In genomic region chr14:122087956-122088355, GRCm38 (mm10) we compare ENCODE assay signal across 41 mouse cellular contexts. TPM values are rescaled to one million over a fixed set of nuclear protein-coding genes. Genes with fewer than 3 reads are reported as not detected.
"Had no signal": no experiment of that assay in that cellular context is flagged by ENCODE, and none has a peak within 500 bp of the region (broad histone marks: within the 10 kb centered on the region; RNA-seq: fewer than 3 reads in every experiment).

No protein-coding gene starts in this region.

- H3K36me3 ChIP-seq: heart, embryonic 10.5 days; heart, embryonic 12.5 days; heart, embryonic 13.5 days; heart, embryonic 15.5 days; hindbrain, embryonic 10.5 days; hindbrain, embryonic 12.5 days; hindbrain, embryonic 13.5 days; hindbrain, embryonic 15.5 days; kidney, embryonic 15.5 days had no signal

- H3K4me2 ChIP-seq: heart, embryonic 11.5 days; heart, embryonic 12.5 days; heart, embryonic 13.5 days; heart, embryonic 15.5 days; hindbrain, embryonic 12.5 days; hindbrain, embryonic 13.5 days; hindbrain, embryonic 14.5 days; hindbrain, embryonic 15.5 days; kidney, embryonic 15.5 days had no signal

- DNase-seq: heart, postnatal 10 days; heart, postnatal 14 days; heart, postnatal 36 days; heart, postnatal 4 days; kidney, adult 11 months; kidney, adult 18-20 months; kidney, adult 2 months; kidney, adult 8-10 months; kidney, adult 9 months; kidney, postnatal 10 days; kidney, postnatal 14 days; kidney, postnatal 25 days; kidney, postnatal 36 days; kidney, postnatal 4 days; layer of hippocampus, adult 9-11 months; layer of hippocampus, postnatal 36 days had no signal

- ATAC-seq: hindbrain, embryonic 16.5 days; hindbrain, postnatal 0 days; inflammation-experienced regulatory T-cells, adult 6 months had no signal

- H3K9me3 ChIP-seq: heart, embryonic 10.5 days; heart, embryonic 12.5 days; heart, embryonic 15.5 days; hindbrain, embryonic 12.5 days; hindbrain, embryonic 13.5 days; hindbrain, embryonic 15.5 days had no signal

- H3K27me3 ChIP-seq: heart, embryonic 12.5 days; heart, embryonic 15.5 days; hindbrain, embryonic 12.5 days; hindbrain, embryonic 13.5 days; hindbrain, embryonic 15.5 days; kidney, embryonic 15.5 days had no signal

- H3K27ac ChIP-seq: heart, embryonic 10.5 days; heart, embryonic 13.5 days; heart, embryonic 15.5 days; hindbrain, embryonic 10.5 days; hindbrain, embryonic 12.5 days; hindbrain, embryonic 13.5 days; hindbrain, embryonic 14.5 days; hindbrain, embryonic 15.5 days; hindbrain, postnatal 0 days; kidney, embryonic 15.5 days; kidney, postnatal 0 days; layer of hippocampus, adult 2 months; left cerebral cortex, adult 2 months had no signal

- H3K4me1 ChIP-seq: heart, embryonic 10.5 days; heart, embryonic 12.5 days; heart, embryonic 13.5 days; heart, embryonic 15.5 days; hindbrain, embryonic 10.5 days; hindbrain, embryonic 12.5 days; hindbrain, embryonic 13.5 days; hindbrain, embryonic 15.5 days; kidney, embryonic 15.5 days had no signal

- H3K4me3 ChIP-seq: heart, embryonic 10.5 days; heart, embryonic 12.5 days; heart, embryonic 13.5 days; heart, embryonic 15.5 days; hindbrain, embryonic 10.5 days; hindbrain, embryonic 12.5 days; hindbrain, embryonic 13.5 days; hindbrain, embryonic 15.5 days; kidney, embryonic 15.5 days; layer of hippocampus, adult 2 months; left cerebral cortex, adult 2 months had no signal

- H3K9ac ChIP-seq: heart, embryonic 12.5 days; heart, embryonic 13.5 days; heart, embryonic 15.5 days; hindbrain, embryonic 12.5 days; hindbrain, embryonic 13.5 days; hindbrain, embryonic 14.5 days; hindbrain, embryonic 15.5 days; kidney, embryonic 15.5 days had no signal

RNA-seq across cellular contexts. Expression of gene Timm8a2, which starts 53.5 kb away (rescaled TPM):
- polyA plus RNA-seq: heart, embryonic 10.5 days; heart, embryonic 11.5 days; heart, embryonic 12.5 days; heart, embryonic 13.5 days; heart, embryonic 14.5 days; heart, embryonic 15.5 days; heart, embryonic 16.5 days; heart, postnatal 0 days; hindbrain, embryonic 10.5 days; hindbrain, embryonic 11.5 days; hindbrain, embryonic 12.5 days; hindbrain, embryonic 13.5 days; hindbrain, embryonic 14.5 days; hindbrain, embryonic 15.5 days; hindbrain, embryonic 16.5 days; hindbrain, postnatal 0 days; inflammation-experienced regulatory T-cells, adult 6 months; intestine, embryonic 14.5 days; kidney, adult 2 months; kidney, embryonic 14.5 days; kidney, embryonic 15.5 days; kidney, embryonic 16.5 days; kidney, postnatal 0 days; large intestine, adult 2 months had no signal
